Mouse (Mus musculus): ENCODE results near the gene Max.

- no peak for TF ChIP-seq CTCF (IDR thresholded peaks at IDR 0.05; ENCODE audit: low read depth, low read length)
- TF ChIP-seq POLR2A (IDR thresholded peaks at IDR 0.05; ENCODE audit: insufficient read depth, low read length) = no peak
- no peak for TF ChIP-seq EP300 (IDR thresholded peaks at IDR 0.05; ENCODE audit: insufficient read depth, low read depth, low read length)
These were observed 36.9 kb downstream of the Max start for GRCm38 (mm10) chr12:76924904-76925604.

All from ES-Bruce4 (cell line).